Mouse (Mus musculus) thymus, adult 2 months (tissue): ENCODE data around the gene Defa32.
"Not testable (repeated sequence)": the region's sequence is repeated elsewhere in the genome, so short reads cannot be mapped to it uniquely, and the experiment has no call there.

Source experiments
- CTCF ChIP-seq: fragments of 200-500 bp; IDR thresholded peaks from 2 replicates; pipeline ENCODE4 v1.5.1; 2012; ENCODE audit warnings: mild to moderate bottlenecking, control low read depth, low read length, moderate library complexity, borderline replicate concordance; ENCODE audit not compliant: control insufficient read depth, poor library complexity, insufficient read depth; ENCODE audit errors: extremely low read depth
- POLR2A ChIP-seq: fragments of 200-500 bp; IDR thresholded peaks from 2 replicates; pipeline ENCODE4 v1.6.1; 2012; ENCODE audit warnings: mild to moderate bottlenecking, low read length, control low read depth, moderate library complexity; ENCODE audit not compliant: control insufficient read depth, poor library complexity, insufficient read depth; ENCODE audit errors: extremely low read depth

GRCm38 (mm10) chr8:21565086-21565485 lies 36.3 kb downstream of the Defa32 start, which contains the start of gene Defa37:
- TF ChIP-seq CTCF, POLR2A: not testable (repeated sequence)
